Mouse (Mus musculus) hindbrain, postnatal 0 days (tissue): ENCODE results near the gene Znhit6. TPM values are rescaled to one million over a fixed set of nuclear protein-coding genes. Genes with fewer than 3 reads are reported as not detected.

Source experiments
- ATAC-seq: fragments of 200-750 bp; cut with Nextera tagmentation; 2 replicates; pipeline ENCODE4 v1.8.0; 2017; ENCODE audit warnings: mild to moderate bottlenecking, moderate TSS enrichment, moderate library complexity
- DNase-seq: peaks from one replicate; pipeline ENCODE4 v3.0.0-alpha.2; 2015; ENCODE audit warnings: low spot score
- H3K27ac ChIP-seq: fragments of 300-500 bp; sonication (generic); 2 replicates; pipeline ENCODE4 v1.5.1; 2014; ENCODE audit warnings: mild to moderate bottlenecking
- H3K27me3 ChIP-seq: fragments of 300-500 bp; sonication (generic); 2 replicates; pipeline ENCODE4 v1.6.1; 2014; ENCODE audit warnings: low read length, mixed read lengths; ENCODE audit not compliant: insufficient read depth
- H3K36me3 ChIP-seq: fragments of 300-500 bp; sonication (generic); 2 replicates; pipeline ENCODE4 v1.6.1; 2014; ENCODE audit warnings: low read length, mixed read lengths; ENCODE audit not compliant: insufficient read depth
- H3K4me1 ChIP-seq: fragments of 300-500 bp; sonication (generic); 2 replicates; pipeline ENCODE4 v1.6.1; 2014; ENCODE audit warnings: antibody characterized with exemption, low read length, mixed read lengths; ENCODE audit not compliant: insufficient read depth
- H3K4me2 ChIP-seq: fragments of 300-500 bp; sonication (generic); 2 replicates; pipeline ENCODE4 v1.6.1; 2014; ENCODE audit warnings: low read depth, mild to moderate bottlenecking, low read length, moderate library complexity, mixed read lengths
- H3K4me3 ChIP-seq: fragments of 300-500 bp; sonication (generic); 2 replicates; pipeline ENCODE4 v1.5.1; 2014; ENCODE audit warnings: low read length
- H3K9ac ChIP-seq: fragments of 300-500 bp; sonication (generic); replicated peaks from 2 replicates; pipeline ENCODE4 v1.6.1; 2014; ENCODE audit warnings: mild to moderate bottlenecking, low read length, moderate library complexity, mixed read lengths
- H3K9me3 ChIP-seq: fragments of 300-500 bp; sonication (generic); 2 replicates; pipeline ENCODE4 v1.6.1; 2016; ENCODE audit warnings: low read length, mixed read lengths
- CTCF ChIP-seq: IDR thresholded peaks from 2 replicates; pipeline ENCODE4 v1.5.1; 2016; ENCODE audit warnings: antibody characterized with exemption, control low read depth, low read depth
- WGBS: fragments of 180-500 bp; shearing (Covaris S2); extraction: QIAGEN DNeasy Blood & Tissue Kit; methylation state at CpG from one replicate; pipeline ENCODE4 v1.1.7; 2014; 5-methylcytosine and 5-hydroxymethylcytosine counted together
- polyA plus RNA-seq: library from polyadenylated mRNA; unstranded; fragments of >200 nt; fragmentation: Nextera tagmentation; extraction: Ambion mirVana; gene quantifications from 2 replicates; pipeline ENCODE4 v1.2.1, GENCODE M21; 2015
- total RNA-seq: library from RNA; depleted of rRNA; stranded (reverse); fragments of >200 nt; gene quantifications from 2 replicates; pipeline ENCODE4 v1.2.3, GENCODE M21; 2014

Znhit6 gene
- total and polyA plus RNA-seq, 2 experiments from 2014 or later, result 9.3 to 34.9 TPM

DNA sequence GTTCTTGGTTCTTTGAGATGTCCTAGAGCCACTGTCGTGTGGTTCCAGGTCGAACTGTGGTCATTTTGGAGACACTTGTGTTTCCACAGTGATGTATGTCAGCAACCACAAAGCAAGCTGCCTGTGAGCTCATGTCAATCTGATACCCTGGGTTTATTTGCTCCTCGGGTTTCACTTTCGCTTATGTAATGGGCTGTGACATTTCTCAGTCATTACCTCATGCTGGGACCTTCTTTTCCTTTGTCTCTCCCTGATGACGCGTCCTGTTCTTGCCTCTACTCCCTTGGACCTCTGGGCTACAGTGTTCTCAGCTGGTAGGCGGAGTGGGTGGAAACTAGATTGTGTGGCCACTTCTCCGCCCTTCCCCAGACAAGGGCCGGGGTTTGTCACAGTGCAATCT is 42.3 kb downstream of the Znhit6 start:
- Histone ChIP-seq H3K27me3 (no peaks in the 10 kb centered on the region), H3K9me3 (no peaks in the 10 kb centered on the region), H3K36me3 (no peaks in the 10 kb centered on the region), H3K9ac (no peak overlapping the region), H3K4me3 (no peak overlapping the region), H3K4me1 (peaks cover 6% of the 10 kb centered on the region; the same call in 1 of the 2 replicates), H3K4me2 (no peak overlapping the region), H3K27ac (no peak overlapping the region)
- no peak for TF ChIP-seq CTCF
- no peak for DNase-seq
- ATAC-seq, result no peak
- 68% methylated on average over 9 of the region's 9 CpGs for WGBS

GRCm38 (mm10) chr3:145619621-145620365 is 43.8 kb downstream of the Znhit6 start:
- no peak for ATAC-seq

DNA sequence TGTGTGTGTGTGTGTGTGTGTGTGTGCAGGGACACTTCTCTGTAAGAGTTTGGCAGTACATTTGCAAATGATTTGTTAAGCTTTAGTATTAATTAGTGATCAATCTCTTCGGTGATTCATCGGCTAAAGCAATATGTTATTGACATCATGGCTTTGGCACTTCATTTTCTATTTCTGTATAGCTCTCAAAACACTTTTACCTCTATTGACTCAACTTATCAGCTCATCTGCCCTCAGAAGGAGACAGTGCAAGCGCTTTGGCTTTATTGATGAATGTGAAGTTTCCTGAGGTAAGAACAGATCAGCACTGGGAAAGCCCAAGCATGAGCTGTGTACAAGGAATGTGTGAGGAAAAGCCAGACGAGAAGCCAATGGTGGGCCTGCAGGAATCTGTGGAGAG is 45.2 kb downstream of the Znhit6 start:
- DNase-seq (no peak), ATAC-seq (no peak)
- Histone ChIP-seq H3K27ac (no peak overlapping the region), H3K9ac (no peak overlapping the region), H3K9me3 (no peaks in the 10 kb centered on the region), H3K36me3 (no peaks in the 10 kb centered on the region), H3K27me3 (no peaks in the 10 kb centered on the region), H3K4me2 (no peak overlapping the region), H3K4me1 (no peaks in the 10 kb centered on the region), H3K4me3 (no peak overlapping the region)
- no peak for TF ChIP-seq CTCF
- 93% methylated on average over 4 of the region's 4 CpGs for WGBS

More at GRCm38 (mm10) chr3:145619621-145620365, 43.8 kb downstream of the Znhit6 start:
- Histone ChIP-seq H3K36me3 (no peaks in the 10 kb centered on the region), H3K27me3 (no peaks in the 10 kb centered on the region), H3K9me3 (no peaks in the 10 kb centered on the region), H3K4me1 (peaks cover 2% of the 10 kb centered on the region; the same call in 1 of the 2 replicates), H3K27ac (no peak overlapping the region), H3K4me3 (no peak overlapping the region), H3K4me2 (no peak overlapping the region), H3K9ac (no peak overlapping the region)
- WGBS, result 95% methylated on average over 17 of the region's 17 CpGs
- TF ChIP-seq CTCF, result no peak
- no peak for DNase-seq

DNA sequence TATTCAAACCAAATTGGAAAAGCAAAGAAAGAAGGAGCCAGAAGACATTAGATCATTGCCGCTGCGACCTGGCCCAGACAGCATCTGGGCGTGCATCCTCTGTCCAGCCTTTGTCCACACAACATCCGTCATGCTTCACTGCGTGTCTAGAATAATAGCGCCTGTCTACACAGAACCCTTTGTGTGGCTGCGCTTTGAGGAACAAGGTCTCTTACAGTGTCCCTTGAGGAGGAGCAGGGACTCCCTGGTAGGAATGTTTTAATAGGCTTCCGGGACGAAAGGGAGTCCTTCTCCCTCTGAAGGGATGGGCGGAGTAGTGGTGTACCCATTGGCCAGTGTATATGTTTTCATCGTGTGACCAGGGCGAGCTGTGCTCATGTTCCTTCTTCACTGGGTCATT is 47.0 kb downstream of the Znhit6 start:
- ATAC-seq, result peak; percentile 81
- Histone ChIP-seq H3K27me3 (no peaks in the 10 kb centered on the region), H3K27ac (no peak overlapping the region), H3K36me3 (no peaks in the 10 kb centered on the region), H3K9me3 (no peaks in the 10 kb centered on the region), H3K4me3 (no peak overlapping the region), H3K4me1 (no peaks in the 10 kb centered on the region), H3K4me2 (no peak overlapping the region), H3K9ac (no peak overlapping the region)
- TF ChIP-seq CTCF, result no peak
- peak; percentile 57 for DNase-seq
- WGBS, result 55% methylated on average over 12 of the region's 12 CpGs

DNA sequence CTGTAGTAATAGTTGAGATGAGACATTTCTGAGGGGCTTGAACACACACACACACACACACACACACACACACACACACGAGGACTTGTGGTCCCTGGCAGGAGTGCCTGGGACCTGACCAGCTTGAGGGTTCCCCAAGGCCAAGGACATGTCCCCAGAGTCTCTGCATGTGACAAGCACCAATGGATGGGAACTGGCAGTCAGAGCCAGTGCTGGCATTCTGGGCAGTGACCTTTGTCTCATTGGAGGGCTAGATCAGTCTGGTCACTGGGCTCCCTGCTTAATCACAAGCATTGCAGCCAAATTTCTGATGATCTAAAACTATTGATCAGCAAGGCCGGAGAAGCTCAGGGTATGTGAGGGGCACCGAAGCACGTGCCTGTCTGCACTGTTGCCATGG is 48.8 kb downstream of the Znhit6 start:
- no peak for TF ChIP-seq CTCF
- H3K9ac ChIP-seq, result no peak overlapping the region
- WGBS, result 58% methylated on average over 4 of the region's 4 CpGs
- ATAC-seq (no peak), DNase-seq (no peak)
- no peaks in the 10 kb centered on the region for H3K27me3 ChIP-seq
- no peak overlapping the region for H3K27ac ChIP-seq
- no peaks in the 10 kb centered on the region for H3K4me1 ChIP-seq
- H3K4me2 ChIP-seq, result no peak overlapping the region
- no peaks in the 10 kb centered on the region for H3K9me3 ChIP-seq
- no peak overlapping the region for H3K4me3 ChIP-seq
- no peaks in the 10 kb centered on the region for H3K36me3 ChIP-seq

GRCm38 (mm10) chr3:145625546-145625945 is 49.5 kb downstream of the Znhit6 start:
- WGBS, result 78% methylated on average over 9 of the region's 9 CpGs
- no peak overlapping the region for H3K4me2 ChIP-seq

DNA sequence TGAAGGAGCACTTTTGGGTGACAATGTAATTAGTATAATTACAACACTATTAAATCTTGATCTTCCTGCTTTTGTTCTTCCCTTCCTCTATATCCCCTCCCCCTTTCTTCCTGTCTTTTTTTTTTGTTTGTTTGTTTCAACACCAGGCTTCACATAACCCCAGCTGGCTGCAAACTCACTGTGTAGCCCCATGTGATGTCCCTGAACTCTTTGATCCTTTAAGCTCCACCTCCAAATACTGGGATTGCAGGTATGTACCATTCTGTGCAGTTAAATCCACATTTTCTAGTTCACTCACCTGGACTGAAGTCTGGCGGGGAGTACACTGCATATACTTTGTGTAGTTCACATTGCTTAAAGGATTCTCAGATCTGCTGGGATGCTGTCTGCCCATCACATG is 50.1 kb downstream of the Znhit6 start:
- TF ChIP-seq CTCF, result no peak
- H3K27ac ChIP-seq, result no peak overlapping the region
- DNase-seq, result no peak
- no peaks in the 10 kb centered on the region for H3K4me1 ChIP-seq
- H3K4me2 ChIP-seq, result no peak overlapping the region
- ATAC-seq, result no peak
- H3K9ac ChIP-seq, result no peak overlapping the region
- no peaks in the 10 kb centered on the region for H3K27me3 ChIP-seq
- no peaks in the 10 kb centered on the region for H3K36me3 ChIP-seq
- no peaks in the 10 kb centered on the region for H3K9me3 ChIP-seq
- 89% methylated on average over 1 of the region's 1 CpGs for WGBS
- no peak overlapping the region for H3K4me3 ChIP-seq

More at GRCm38 (mm10) chr3:145625546-145625945, 49.5 kb downstream of the Znhit6 start:
- H3K36me3 ChIP-seq, result no peaks in the 10 kb centered on the region
- TF ChIP-seq CTCF, result no peak
- no peaks in the 10 kb centered on the region for H3K9me3 ChIP-seq
- ATAC-seq (peak; percentile 28; the same call in 1 of the 2 replicates), DNase-seq (no peak)
- no peaks in the 10 kb centered on the region for H3K4me1 ChIP-seq
- H3K4me3 ChIP-seq, result no peak overlapping the region
- no peak overlapping the region for H3K27ac ChIP-seq
- no peaks in the 10 kb centered on the region for H3K27me3 ChIP-seq
- H3K9ac ChIP-seq, result no peak overlapping the region
